Mouse (Mus musculus) bone marrow, adult 2 months (tissue): ENCODE data around the gene Mov10.

Experiments
- CTCF ChIP-seq: fragments of 200-500 bp; IDR thresholded peaks from 2 replicates; pipeline ENCODE4 v1.5.1; 2011; ENCODE audit warnings: low read length, control low read depth; ENCODE audit not compliant: control insufficient read depth, insufficient read depth
- POLR2A ChIP-seq: fragments of 200-500 bp; IDR thresholded peaks from 2 replicates; pipeline ENCODE4 v1.6.1; 2011; ENCODE audit warnings: low read depth, mild to moderate bottlenecking, control low read depth, low read length, borderline replicate concordance; ENCODE audit not compliant: control insufficient read depth

- TF ChIP-seq POLR2A (no peak), CTCF (no peak)
These were observed 34.3 kb downstream of the Mov10 start for GRCm38 (mm10) chr3:104783971-104784500.
